ENCODE assay signal across 20 mouse cellular contexts in genomic region chr8:60825676-60826442, GRCm38 (mm10).
DNase-seq lines count a peak whose midpoint lies in the region; ATAC-seq and TF ChIP-seq lines count a peak whose summit lies in the region.
"Had no signal": no experiment of that assay in that cellular context is flagged by ENCODE, and none has a peak within 500 bp of the region (broad histone marks: within the 10 kb centered on the region; RNA-seq: fewer than 3 reads in every experiment).

No protein-coding gene starts in this region.

- no peaks in the 10 kb centered on the region; the same call in 1 of the 2 replicates for H3K27me3 ChIP-seq in midbrain, embryonic 10.5 days (ENCODE audit: low read depth, poor library complexity, severe bottlenecking)
- no peaks in the 10 kb centered on the region for H3K27me3 ChIP-seq in midbrain, embryonic 16.5 days (ENCODE audit: control insufficient read depth, insufficient read depth, low read depth, low read length)
- H3K27me3 ChIP-seq in CH12.LX (replicated peaks), result no peaks in the 10 kb centered on the region
- H3K27me3 ChIP-seq: embryonic facial prominence, embryonic 12.5 days; forebrain, embryonic 15.5 days; hindbrain, embryonic 15.5 days had no signal

- TF ChIP-seq RAD21 in CH12.LX (IDR thresholded peaks at IDR 0.05; ENCODE audit: low read depth, low read length), result no peak

- in situ Hi-C loops in CH12.LX (cut with MboI; ENCODE audit: low pct_ligation_motif_present, low pct_unique_long_range_greater_than_20kb, low sequenced_read_pairs), result no loop called here

- TF ChIP-seq CTCF in CH12.LX (conservative IDR thresholded peaks at IDR 0.05 in 1 of 2, IDR thresholded peaks at IDR 0.05 in 1 of 2; ENCODE audit: low read depth in 2 of 2, low read length in 2 of 2), result no peak

- peak; percentile 17 for DNase-seq in midbrain, embryonic 10.5 days (ENCODE audit: low spot score)
- DNase-seq in CH12.LX (ENCODE audit: extremely low read depth), result no peak
- DNase-seq in embryo, embryonic 10 days (ENCODE audit: low spot score), result peak; percentile 55
- peak; percentile 7 for DNase-seq in mesoderm, embryonic 11.5 days (ENCODE audit: low read depth, low spot score)
- no peak for DNase-seq in thymus, postnatal 14 days
- DNase-seq in cerebellum, adult 9-11 months, result no peak
- DNase-seq in left cerebral cortex, adult 11 months (ENCODE audit: low spot score), result no peak
- DNase-seq: adrenal gland, adult 2 months; adrenal gland, postnatal 25 days; cerebellum, adult 11 months; cerebellum, adult 8-10 months; cerebellum, postnatal 25 days; gastrocnemius, postnatal 10 days; heart, adult 18-20 months; heart, postnatal 14 days had no signal

- H3K9ac ChIP-seq in midbrain, embryonic 16.5 days (ENCODE audit: low read depth, low read length), result no peak overlapping the region
- H3K9ac ChIP-seq in CH12.LX (ENCODE audit: insufficient read depth, low read depth), result no peak overlapping the region; the same call in 1 of the 2 replicates
- H3K9ac ChIP-seq: embryonic facial prominence, embryonic 12.5 days; forebrain, embryonic 15.5 days; hindbrain, embryonic 15.5 days had no signal

- WGBS in midbrain, embryonic 10.5 days, result 43% methylated on average over 11 of the region's 11 CpGs
- WGBS in midbrain, embryonic 16.5 days, result 38% methylated on average over 11 of the region's 11 CpGs

- ATAC-seq in midbrain, embryonic 16.5 days, result no peak
- ATAC-seq: forebrain, embryonic 15.5 days had no signal

- TF ChIP-seq POLR2A in CH12.LX (IDR thresholded peaks at IDR 0.05; ENCODE audit: low read depth, low read length), result no peak

- no peak overlapping the region for H3K4me3 ChIP-seq in midbrain, embryonic 10.5 days
- H3K4me3 ChIP-seq in midbrain, embryonic 16.5 days (ENCODE audit: low read depth, low read length), result no peak overlapping the region
- H3K4me3 ChIP-seq in CH12.LX (replicated peaks in 1 of 3; ENCODE audit: low read depth in 2 of 3, low read length in 2 of 3, poor library complexity in 1 of 3), result no peak overlapping the region
- H3K4me3 ChIP-seq: embryonic facial prominence, embryonic 12.5 days; forebrain, embryonic 15.5 days; heart, embryonic 10.5 days; hindbrain, embryonic 15.5 days had no signal

- H3K36me3 ChIP-seq in midbrain, embryonic 10.5 days, result no peaks in the 10 kb centered on the region
- no peaks in the 10 kb centered on the region for H3K36me3 ChIP-seq in midbrain, embryonic 16.5 days (ENCODE audit: control insufficient read depth, insufficient read depth, low read length)
- no peaks in the 10 kb centered on the region for H3K36me3 ChIP-seq in CH12.LX (replicated peaks in 1 of 2; ENCODE audit: control insufficient read depth in 1 of 2, insufficient read depth in 1 of 2, low read length in 1 of 2)
- H3K36me3 ChIP-seq: embryonic facial prominence, embryonic 12.5 days; forebrain, embryonic 15.5 days; heart, embryonic 10.5 days; hindbrain, embryonic 15.5 days had no signal

- TF ChIP-seq EP300 in CH12.LX (IDR thresholded peaks at IDR 0.05; ENCODE audit: low read length), result peak; percentile 59

- H3K4me1 ChIP-seq in midbrain, embryonic 10.5 days, result peaks cover 24% of the 10 kb centered on the region
- no peaks in the 10 kb centered on the region for H3K4me1 ChIP-seq in midbrain, embryonic 16.5 days (ENCODE audit: control insufficient read depth, insufficient read depth, low read length)
- H3K4me1 ChIP-seq in CH12.LX (ENCODE audit: control insufficient read depth in 1 of 2, insufficient read depth in 2 of 2), result peaks cover 12 to 24% of the 10 kb centered on the region in 2 experiments
- H3K4me1 ChIP-seq: embryonic facial prominence, embryonic 12.5 days; forebrain, embryonic 15.5 days; heart, embryonic 10.5 days; hindbrain, embryonic 15.5 days had no signal

- H3K27ac ChIP-seq in midbrain, embryonic 10.5 days (replicated peaks), result no peak overlapping the region
- no peak overlapping the region for H3K27ac ChIP-seq in midbrain, embryonic 16.5 days (ENCODE audit: low read length)
- no peak overlapping the region for H3K27ac ChIP-seq in CH12.LX (ENCODE audit: insufficient read depth, low read depth)
- H3K27ac ChIP-seq: embryonic facial prominence, embryonic 12.5 days; forebrain, embryonic 15.5 days; heart, embryonic 10.5 days; hindbrain, embryonic 15.5 days had no signal

- H3K9me3 ChIP-seq in midbrain, embryonic 10.5 days (replicated peaks), result peaks cover 4% of the 10 kb centered on the region; the same call in 1 of the 2 replicates
- H3K9me3 ChIP-seq in midbrain, embryonic 16.5 days (replicated peaks; ENCODE audit: control insufficient read depth, low read length, poor library complexity, severe bottlenecking), result no peaks in the 10 kb centered on the region
- no peaks in the 10 kb centered on the region for H3K9me3 ChIP-seq in CH12.LX (replicated peaks; ENCODE audit: low read length)
- H3K9me3 ChIP-seq: embryonic facial prominence, embryonic 12.5 days; forebrain, embryonic 15.5 days; heart, embryonic 10.5 days; hindbrain, embryonic 15.5 days had no signal

- H3K79me2 ChIP-seq in CH12.LX (replicated peaks; ENCODE audit: control insufficient read depth, extremely low read depth, insufficient read depth, poor library complexity, severe bottlenecking), result no peaks in the 10 kb centered on the region

- dilution Hi-C loops in CH12.LX (cut with MboI; ENCODE audit: extremely low pct_ligation_motif_present, extremely low pct_unique_long_range_greater_than_20kb, low sequenced_read_pairs), result no loop called here

- H3K4me2 ChIP-seq in midbrain, embryonic 16.5 days (ENCODE audit: low read length), result no peak overlapping the region
- H3K4me2 ChIP-seq in CH12.LX (ENCODE audit: insufficient read depth, low read depth, poor library complexity, severe bottlenecking), result peak overlapping the region; percentile 77
- H3K4me2 ChIP-seq: embryonic facial prominence, embryonic 12.5 days; forebrain, embryonic 15.5 days; hindbrain, embryonic 15.5 days had no signal

TF ChIP-seq in CH12.LX, 34 proteins besides CTCF, POLR2A, EP300 and RAD21:
- peak; percentile 24; the same call in 1 of the 2 replicates for TF ChIP-seq MAFK (IDR thresholded peaks at IDR 0.05; ENCODE audit: insufficient replicate concordance, low read length)
- no peak for TF ChIP-seq TCF12 (IDR thresholded peaks at IDR 0.05; ENCODE audit: low read depth, low read length)
- TF ChIP-seq CHD2 (IDR thresholded peaks at IDR 0.05; ENCODE audit: low read length), result 0 out of 2 replicates have a peak, but pooled peaks have one; percentile 45
- peak; percentile 38; the same call in 1 of the 2 replicates for TF ChIP-seq MEF2A (IDR thresholded peaks at IDR 0.05; ENCODE audit: borderline replicate concordance, low read depth, low read length)
- no peak for TF ChIP-seq ETS1 (conservative IDR thresholded peaks at IDR 0.05; ENCODE audit: low read depth, low read length)
- TF ChIP-seq POLR2AphosphoS2 (IDR thresholded peaks at IDR 0.05; ENCODE audit: low read depth, low read length), result no peak
- no peak for TF ChIP-seq E2F4 (IDR thresholded peaks at IDR 0.05; ENCODE audit: insufficient replicate concordance, low read depth, low read length)
- peak; percentile 89 for TF ChIP-seq IRF4 (IDR thresholded peaks at IDR 0.05; ENCODE audit: low read depth, low read length)
- TF ChIP-seq JUN (IDR thresholded peaks at IDR 0.05; ENCODE audit: insufficient read depth, low read depth, low read length), result peak; percentile 17; the same call in 1 of the 2 replicates
TF ChIP-seq in CH12.LX: peak in this region for 5.

Comparison
In these comparisons a context has a peak if more than half of its experiments do, and no peak if none do; other contexts are left out.
1. DNase-seq: peak in midbrain, embryonic 10.5 days (single experiment), embryo, embryonic 10 days (single experiment) and mesoderm, embryonic 11.5 days (single experiment); none in CH12.LX (single experiment), thymus, postnatal 14 days (single experiment), cerebellum, adult 9-11 months (single experiment) and left cerebral cortex, adult 11 months (single experiment).